Mouse (Mus musculus) liver, adult 2 months (tissue): ENCODE data around the gene Pla2g15.

ENCODE experiments used
- CTCF ChIP-seq: fragments of 200-500 bp; IDR thresholded peaks from 2 replicates; pipeline ENCODE4 v1.5.1; 2011; ENCODE audit warnings: low read depth, low read length, control low read depth
- POLR2A ChIP-seq: fragments of 200-500 bp; IDR thresholded peaks from 2 replicates; pipeline ENCODE4 v1.6.1; 2011; ENCODE audit warnings: low read length, control low read depth; ENCODE audit not compliant: insufficient read depth; ENCODE audit errors: extremely low read depth

DNA sequence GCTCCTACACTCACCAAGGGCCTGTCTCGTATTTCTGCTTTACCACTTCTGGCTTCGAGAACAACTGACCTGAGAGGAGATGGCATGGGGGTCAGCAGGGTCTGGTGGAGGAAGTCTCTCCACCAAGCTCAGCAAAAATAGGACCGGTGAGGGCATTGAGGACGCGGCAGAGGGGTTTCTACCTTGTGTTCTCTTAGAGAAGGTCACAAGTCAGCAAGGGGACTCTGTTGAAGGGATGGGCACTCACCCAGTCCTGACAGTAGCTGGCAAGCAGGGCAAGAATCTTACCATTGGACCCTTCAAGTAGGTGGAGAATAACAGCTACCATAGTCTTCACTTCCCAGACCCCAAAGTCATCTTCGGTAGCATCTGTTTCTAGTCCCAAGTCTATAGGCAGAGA is 16.3 kb upstream of the Pla2g15 start:
- TF ChIP-seq POLR2A (no peak), CTCF (no peak)
